Mouse (Mus musculus) forebrain, embryonic 13.5 days (tissue): ENCODE data around the gene Trim47. TPM values are rescaled to one million over a fixed set of nuclear protein-coding genes. Genes with fewer than 3 reads are reported as not detected.
A peak's percentile ranks its signal among the peaks of the same experiment; 100 is the strongest.

Experiments
- ATAC-seq: fragments of 200-750 bp; cut with Nextera tagmentation; 2 replicates; pipeline ENCODE4 v1.8.0; 2017
- H3K27ac ChIP-seq: fragments of 300-500 bp; sonication (generic); 2 replicates; pipeline ENCODE4 v1.5.1; 2015; ENCODE audit warnings: inconsistent platforms, mild to moderate bottlenecking, moderate library complexity
- H3K27me3 ChIP-seq: fragments of 300-500 bp; sonication (generic); 2 replicates; pipeline ENCODE4 v1.6.1; 2015; ENCODE audit warnings: mild to moderate bottlenecking, inconsistent platforms
- H3K36me3 ChIP-seq: fragments of 300-500 bp; sonication (generic); 2 replicates; pipeline ENCODE4 v1.6.1; 2015; ENCODE audit warnings: mild to moderate bottlenecking, inconsistent platforms; ENCODE audit not compliant: poor library complexity, severe bottlenecking
- H3K4me1 ChIP-seq: fragments of 300-500 bp; sonication (generic); 2 replicates; pipeline ENCODE4 v1.6.1; 2015; ENCODE audit warnings: inconsistent platforms
- H3K4me2 ChIP-seq: fragments of 300-500 bp; sonication (generic); 2 replicates; pipeline ENCODE4 v1.6.1; 2015; ENCODE audit warnings: inconsistent platforms, mild to moderate bottlenecking, moderate library complexity
- H3K4me3 ChIP-seq: fragments of 300-500 bp; sonication (generic); 2 replicates; pipeline ENCODE4 v1.5.1; 2015; ENCODE audit warnings: mild to moderate bottlenecking, inconsistent platforms
- H3K9ac ChIP-seq: fragments of 300-500 bp; sonication (generic); 2 replicates; pipeline ENCODE4 v1.6.1; 2015; ENCODE audit warnings: mild to moderate bottlenecking, inconsistent platforms
- H3K9me3 ChIP-seq: fragments of 300-500 bp; sonication (generic); replicated peaks from 2 replicates; pipeline ENCODE4 v1.6.1; 2016; ENCODE audit warnings: inconsistent platforms
- WGBS: fragments of 180-500 bp; shearing (Covaris S2); methylation state at CpG from one replicate; pipeline ENCODE4 v1.1.7; 2015; 5-methylcytosine and 5-hydroxymethylcytosine counted together
- polyA plus RNA-seq: library from polyadenylated mRNA; unstranded; fragments of >200 nt; fragmentation: Nextera tagmentation; extraction: Ambion mirVana; gene quantifications from 2 replicates; pipeline ENCODE4 v1.2.1, GENCODE M21; 2015

Gene Trim47
- polyA plus RNA-seq, 1 experiment from 2014 or later = 2.8 TPM

GRCm38 (mm10) chr11:116104006-116104646 is 22.9 kb downstream of the Trim47 start:
- no peak overlapping the region for H3K27ac ChIP-seq
- H3K9me3 ChIP-seq = no peaks in the 10 kb centered on the region
- H3K36me3 ChIP-seq = no peaks in the 10 kb centered on the region
- no peak for ATAC-seq
- H3K4me2 ChIP-seq = no peak overlapping the region
- H3K4me1 ChIP-seq = peaks cover 48% of the 10 kb centered on the region
- H3K4me3 ChIP-seq = no peak overlapping the region
- peak overlapping the region; percentile 26; the same call in 1 of the 2 replicates for H3K9ac ChIP-seq
- 46% methylated on average over 14 of the region's 14 CpGs for WGBS
- peaks cover 38% of the 10 kb centered on the region for H3K27me3 ChIP-seq

- Histone ChIP-seq H3K27ac (no peak overlapping the region), H3K36me3 (no peaks in the 10 kb centered on the region), H3K4me2 (no peak overlapping the region), H3K4me1 (peaks cover 44% of the 10 kb centered on the region), H3K9ac (no peak overlapping the region), H3K9me3 (no peaks in the 10 kb centered on the region), H3K4me3 (no peak overlapping the region), H3K27me3 (peaks cover 33% of the 10 kb centered on the region)
- ATAC-seq = no peak
- 78% methylated on average over 12 of the region's 12 CpGs for WGBS
These were observed 23.4 kb downstream of the Trim47 start for GRCm38 (mm10) chr11:116103572-116103971.

GRCm38 (mm10) chr11:116102472-116102871 is 24.5 kb downstream of the Trim47 start:
- ATAC-seq = no peak
- Histone ChIP-seq H3K4me3 (no peak overlapping the region), H3K9me3 (no peaks in the 10 kb centered on the region), H3K27ac (peak overlapping the region; percentile 82), H3K4me1 (peaks cover 37% of the 10 kb centered on the region), H3K27me3 (peaks cover 22% of the 10 kb centered on the region), H3K9ac (peak overlapping the region; percentile 51; the same call in 1 of the 2 replicates), H3K36me3 (no peaks in the 10 kb centered on the region), H3K4me2 (no peak overlapping the region)
- WGBS = 41% methylated on average over 3 of the region's 4 CpGs

GRCm38 (mm10) chr11:116101931-116102381 is 25.1 kb downstream of the Trim47 start:
- no peak overlapping the region for H3K4me3 ChIP-seq
- H3K27ac ChIP-seq = peak overlapping the region; percentile 82
- H3K4me1 ChIP-seq = peaks cover 37% of the 10 kb centered on the region
- WGBS = 11% methylated on average over 11 of the region's 11 CpGs
- peak overlapping the region; percentile 51 for H3K9ac ChIP-seq
- peak overlapping the region; percentile 33 for H3K4me2 ChIP-seq
- peaks cover 17% of the 10 kb centered on the region for H3K27me3 ChIP-seq
- H3K9me3 ChIP-seq = no peaks in the 10 kb centered on the region; the same call in 1 of the 2 replicates
- ATAC-seq = peak; percentile 80
- no peaks in the 10 kb centered on the region for H3K36me3 ChIP-seq

- H3K9ac ChIP-seq = no peak overlapping the region
- H3K4me2 ChIP-seq = no peak overlapping the region
- no peak overlapping the region for H3K4me3 ChIP-seq
- peaks cover 5% of the 10 kb centered on the region for H3K27me3 ChIP-seq
- no peaks in the 10 kb centered on the region; the same call in 1 of the 2 replicates for H3K9me3 ChIP-seq
- ATAC-seq = no peak
- H3K27ac ChIP-seq = peak overlapping the region; percentile 82; the same call in 1 of the 2 replicates
- WGBS = 92% methylated on average over 7 of the region's 7 CpGs
- H3K36me3 ChIP-seq = no peaks in the 10 kb centered on the region
- peaks cover 27% of the 10 kb centered on the region for H3K4me1 ChIP-seq
These were observed 26.2 kb downstream of the Trim47 start for GRCm38 (mm10) chr11:116100839-116101238.

GRCm38 (mm10) chr11:116100385-116100784 is 26.6 kb downstream of the Trim47 start:
- H3K9ac ChIP-seq = no peak overlapping the region
- 83% methylated on average over 6 of the region's 6 CpGs for WGBS
- ATAC-seq = no peak
- no peaks in the 10 kb centered on the region for H3K36me3 ChIP-seq
- peaks cover under 1% of the 10 kb centered on the region for H3K27me3 ChIP-seq
- no peak overlapping the region for H3K4me2 ChIP-seq
- H3K4me3 ChIP-seq = no peak overlapping the region
- no peak overlapping the region for H3K27ac ChIP-seq
- H3K4me1 ChIP-seq = peaks cover 27% of the 10 kb centered on the region
- H3K9me3 ChIP-seq = no peaks in the 10 kb centered on the region; the same call in 1 of the 2 replicates

GRCm38 (mm10) chr11:116099462-116099861 is 27.5 kb downstream of the Trim47 start:
- H3K27me3 ChIP-seq = no peaks in the 10 kb centered on the region
- WGBS = 92% methylated on average over 6 of the region's 6 CpGs
- H3K4me2 ChIP-seq = no peak overlapping the region
- no peaks in the 10 kb centered on the region for H3K36me3 ChIP-seq
- no peaks in the 10 kb centered on the region; the same call in 1 of the 2 replicates for H3K9me3 ChIP-seq
- no peak for ATAC-seq
- peaks cover 26% of the 10 kb centered on the region for H3K4me1 ChIP-seq
- no peak overlapping the region for H3K27ac ChIP-seq
- H3K9ac ChIP-seq = no peak overlapping the region
- H3K4me3 ChIP-seq = no peak overlapping the region

- Histone ChIP-seq H3K9ac (no peak overlapping the region; the same call in 1 of the 2 replicates), H3K36me3 (no peaks in the 10 kb centered on the region), H3K27ac (no peak overlapping the region), H3K4me3 (no peak overlapping the region), H3K9me3 (no peaks in the 10 kb centered on the region; the same call in 1 of the 2 replicates), H3K4me2 (no peak overlapping the region), H3K27me3 (no peaks in the 10 kb centered on the region), H3K4me1 (peaks cover 20% of the 10 kb centered on the region)
- no peak for ATAC-seq
- 82% methylated on average over 14 of the region's 14 CpGs for WGBS
These were observed 28.1 kb downstream of the Trim47 start for GRCm38 (mm10) chr11:116098711-116099460.

- no peak for ATAC-seq
- WGBS = 92% methylated on average over 5 of the region's 5 CpGs
- no peaks in the 10 kb centered on the region; the same call in 1 of the 2 replicates for H3K9me3 ChIP-seq
- H3K4me2 ChIP-seq = no peak overlapping the region
- H3K4me3 ChIP-seq = no peak overlapping the region
- no peak overlapping the region for H3K9ac ChIP-seq
- H3K27me3 ChIP-seq = no peaks in the 10 kb centered on the region
- H3K27ac ChIP-seq = no peak overlapping the region
- no peaks in the 10 kb centered on the region for H3K36me3 ChIP-seq
- H3K4me1 ChIP-seq = no peaks in the 10 kb centered on the region
These were observed 30.5 kb downstream of the Trim47 start for GRCm38 (mm10) chr11:116096213-116097108.

- no peaks in the 10 kb centered on the region for H3K36me3 ChIP-seq
- H3K4me1 ChIP-seq = no peaks in the 10 kb centered on the region
- H3K4me3 ChIP-seq = no peak overlapping the region
- H3K9ac ChIP-seq = no peak overlapping the region
- no peak overlapping the region for H3K27ac ChIP-seq
- no peaks in the 10 kb centered on the region; the same call in 1 of the 2 replicates for H3K9me3 ChIP-seq
- H3K27me3 ChIP-seq = no peaks in the 10 kb centered on the region
- ATAC-seq = no peak
- no peak overlapping the region for H3K4me2 ChIP-seq
- 92% methylated on average over 3 of the region's 3 CpGs for WGBS
These were observed 31.4 kb downstream of the Trim47 start for GRCm38 (mm10) chr11:116095573-116095972.

GRCm38 (mm10) chr11:116093771-116094565 is 33.0 kb downstream of the Trim47 start:
- no peak overlapping the region for H3K27ac ChIP-seq
- no peak overlapping the region for H3K4me3 ChIP-seq
- H3K4me1 ChIP-seq = no peaks in the 10 kb centered on the region
- ATAC-seq = no peak
- H3K36me3 ChIP-seq = no peaks in the 10 kb centered on the region
- no peaks in the 10 kb centered on the region for H3K27me3 ChIP-seq
- H3K9ac ChIP-seq = no peak overlapping the region
- H3K4me2 ChIP-seq = no peak overlapping the region
- H3K9me3 ChIP-seq = no peaks in the 10 kb centered on the region; the same call in 1 of the 2 replicates
- 74% methylated on average over 16 of the region's 16 CpGs for WGBS
